Mouse (Mus musculus): ENCODE measurements around the gene Prss48. TPM values are rescaled to one million over a fixed set of nuclear protein-coding genes. Genes with fewer than 3 reads are reported as not detected.

Gene Prss48
- polyA plus RNA-seq, 1 experiment from 2014 or later = not detected

Other genes with a start within 250 kb of the Prss48 start
- gene Fam160a1, start 185.2 kb downstream of the Prss48 start, polyA plus RNA-seq (2015; fragmentation: Nextera tagmentation; extraction: Ambion mirVana) = 7.7 and 7.9 TPM in 2 replicates
- 2.6 and 2.8 TPM in 2 replicates for gene Glt28d2, start 115.0 kb downstream of the Prss48 start, polyA plus RNA-seq (2015; fragmentation: Nextera tagmentation; extraction: Ambion mirVana)
- 12.7 and 14.1 TPM in 2 replicates for gene Gm37240, start 115.0 kb downstream of the Prss48 start, polyA plus RNA-seq (2015; fragmentation: Nextera tagmentation; extraction: Ambion mirVana)
- gene Sh3d19, start 31.4 kb downstream of the Prss48 start, polyA plus RNA-seq (2015; fragmentation: Nextera tagmentation; extraction: Ambion mirVana) = 11.1 and 16.1 TPM in 2 replicates
- gene Rps3a1, start 140.2 kb upstream of the Prss48 start, polyA plus RNA-seq (2015; fragmentation: Nextera tagmentation; extraction: Ambion mirVana) = 668 and 746 TPM in 2 replicates
- 1.8 and 2.4 TPM in 2 replicates for gene Lrba, start 222.2 kb upstream of the Prss48 start, polyA plus RNA-seq (2015; fragmentation: Nextera tagmentation; extraction: Ambion mirVana)

All from heart, embryonic 15.5 days (tissue).